Comparison of ENCODE assay signal across 15 mouse cellular contexts in the genomic region with DNA sequence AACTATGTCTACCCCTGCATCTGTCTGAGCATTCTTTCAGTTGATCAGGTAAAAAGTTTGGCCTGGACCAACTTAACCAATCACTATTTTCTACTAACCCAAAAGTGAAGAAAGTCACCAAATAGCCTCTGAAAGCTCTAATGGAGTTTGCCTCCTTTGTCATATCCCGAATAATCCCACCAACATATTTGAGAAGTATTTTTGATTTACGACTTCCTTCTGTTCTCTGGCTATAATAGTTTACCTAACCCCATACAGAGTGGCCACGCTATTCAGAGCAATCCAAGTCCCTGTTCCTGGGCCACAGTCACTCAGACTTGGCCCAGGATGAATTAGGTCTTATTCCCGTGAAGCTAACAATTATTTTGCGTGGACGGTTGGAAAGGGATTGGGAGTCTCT.
"Had no signal": no experiment of that assay in that cellular context is flagged by ENCODE, and none has a peak within 500 bp of the region (broad histone marks: within the 10 kb centered on the region; RNA-seq: fewer than 3 reads in every experiment).

No protein-coding gene starts in this region.

- H3K4me1 ChIP-seq: neural tube, embryonic 13.5 days; neural tube, embryonic 15.5 days; stomach, embryonic 15.5 days had no signal

- DNase-seq: right cerebral cortex, adult 18-20 months; right cerebral cortex, postnatal 14 days; right cerebral cortex, postnatal 25 days; right cerebral cortex, postnatal 4 days; spleen, adult 18-20 months; thymus, adult 18-20 months; thymus, adult 2 months; thymus, postnatal 14 days; thymus, postnatal 25 days; thymus, postnatal 36 days; thymus, postnatal 4 days had no signal

- H3K4me2 ChIP-seq: neural tube, embryonic 13.5 days; neural tube, embryonic 15.5 days; stomach, embryonic 15.5 days had no signal

- H3K27ac ChIP-seq: neural tube, embryonic 13.5 days; neural tube, embryonic 15.5 days; stomach, embryonic 15.5 days; stomach, postnatal 0 days had no signal

- H3K9me3 ChIP-seq: neural tube, embryonic 13.5 days; neural tube, embryonic 15.5 days; stomach, embryonic 15.5 days had no signal

- H3K27me3 ChIP-seq: neural tube, embryonic 13.5 days; neural tube, embryonic 15.5 days; stomach, embryonic 15.5 days had no signal

- H3K9ac ChIP-seq: neural tube, embryonic 13.5 days; neural tube, embryonic 15.5 days; stomach, embryonic 15.5 days had no signal

- H3K4me3 ChIP-seq: neural tube, embryonic 13.5 days; neural tube, embryonic 15.5 days; stomach, embryonic 15.5 days had no signal

- H3K36me3 ChIP-seq: neural tube, embryonic 13.5 days; neural tube, embryonic 15.5 days; stomach, embryonic 15.5 days had no signal
